Mouse (Mus musculus) hindbrain, embryonic 16.5 days (tissue): ENCODE data around the gene Chrm2. TPM values are rescaled to one million over a fixed set of nuclear protein-coding genes. Genes with fewer than 3 reads are reported as not detected.

Source experiments
- ATAC-seq: fragments of 200-750 bp; cut with Nextera tagmentation; 2 replicates; pipeline ENCODE4 v1.8.0; 2017; ENCODE audit warnings: moderate TSS enrichment, moderate library complexity
- H3K27ac ChIP-seq: fragments of 300-500 bp; sonication (generic); 2 replicates; pipeline ENCODE4 v1.5.1; 2014; ENCODE audit warnings: low read depth, mild to moderate bottlenecking, control low read depth, low read length, moderate library complexity
- H3K27me3 ChIP-seq: fragments of 300-500 bp; sonication (generic); replicated peaks from 2 replicates; pipeline ENCODE4 v1.6.1; 2014; ENCODE audit warnings: low read length; ENCODE audit not compliant: control insufficient read depth, insufficient read depth
- H3K36me3 ChIP-seq: fragments of 300-500 bp; sonication (generic); 2 replicates; pipeline ENCODE4 v1.6.1; 2014; ENCODE audit warnings: mild to moderate bottlenecking, low read length, moderate library complexity, mixed read lengths; ENCODE audit not compliant: control insufficient read depth, insufficient read depth
- H3K4me1 ChIP-seq: fragments of 300-500 bp; sonication (generic); 2 replicates; pipeline ENCODE4 v1.6.1; 2014; ENCODE audit warnings: low read depth, low read length; ENCODE audit not compliant: control insufficient read depth, insufficient read depth
- H3K4me2 ChIP-seq: fragments of 300-500 bp; sonication (generic); 2 replicates; pipeline ENCODE4 v1.6.1; 2014; ENCODE audit warnings: mild to moderate bottlenecking, low read length, control low read depth, moderate library complexity
- H3K4me3 ChIP-seq: fragments of 300-500 bp; sonication (generic); 2 replicates; pipeline ENCODE4 v1.5.1; 2014; ENCODE audit warnings: mild to moderate bottlenecking, low read length, control low read depth, moderate library complexity
- H3K9ac ChIP-seq: fragments of 300-500 bp; sonication (generic); 2 replicates; pipeline ENCODE4 v1.6.1; 2014; ENCODE audit warnings: low read depth, mild to moderate bottlenecking, control low read depth, low read length, moderate library complexity
- H3K9me3 ChIP-seq: fragments of 300-500 bp; sonication (generic); 2 replicates; pipeline ENCODE4 v1.6.1; 2014; ENCODE audit warnings: mild to moderate bottlenecking, low read length, moderate library complexity; ENCODE audit not compliant: control insufficient read depth
- WGBS: fragments of 180-500 bp; shearing (Covaris S2); extraction: QIAGEN DNeasy Blood & Tissue Kit; methylation state at CpG from one replicate; pipeline ENCODE4 v1.1.7; 2014; 5-methylcytosine and 5-hydroxymethylcytosine counted together
- polyA plus RNA-seq: library from polyadenylated mRNA; unstranded; fragments of >200 nt; fragmentation: Nextera tagmentation; extraction: Ambion mirVana; gene quantifications from 2 replicates; pipeline ENCODE4 v1.2.1, GENCODE M21; 2015

The Chrm2 gene
- polyA plus RNA-seq, 1 experiment from 2014 or later = 12.5 TPM

- ATAC-seq = no peak
- no peaks in the 10 kb centered on the region for H3K27me3 ChIP-seq
- no peak overlapping the region for H3K4me3 ChIP-seq
- H3K27ac ChIP-seq = no peak overlapping the region
- H3K9ac ChIP-seq = no peak overlapping the region
- H3K9me3 ChIP-seq = no peaks in the 10 kb centered on the region
- no peaks in the 10 kb centered on the region for H3K4me1 ChIP-seq
- no peak overlapping the region for H3K4me2 ChIP-seq
- H3K36me3 ChIP-seq = no peaks in the 10 kb centered on the region
- WGBS = 78% methylated on average over 7 of the region's 7 CpGs
Measured at GRCm38 (mm10) chr6:36507008-36507663, 119.3 kb downstream of the Chrm2 start.

- no peak for ATAC-seq
- Histone ChIP-seq H3K4me2 (no peak overlapping the region), H3K4me1 (no peaks in the 10 kb centered on the region), H3K36me3 (no peaks in the 10 kb centered on the region), H3K9ac (no peak overlapping the region), H3K9me3 (no peaks in the 10 kb centered on the region), H3K27ac (no peak overlapping the region), H3K4me3 (no peak overlapping the region), H3K27me3 (no peaks in the 10 kb centered on the region)
- WGBS = 53% methylated on average over 7 of the region's 7 CpGs
Measured at GRCm38 (mm10) chr6:36507946-36508345, 120.1 kb downstream of the Chrm2 start.

GRCm38 (mm10) chr6:36508469-36508868 is 120.6 kb downstream of the Chrm2 start:
- no peaks in the 10 kb centered on the region for H3K36me3 ChIP-seq
- ATAC-seq = no peak
- H3K9ac ChIP-seq = no peak overlapping the region
- no peaks in the 10 kb centered on the region for H3K4me1 ChIP-seq
- no peak overlapping the region for H3K27ac ChIP-seq
- WGBS = 50% methylated on average over 2 of the region's 2 CpGs
- H3K4me2 ChIP-seq = no peak overlapping the region
- no peak overlapping the region for H3K4me3 ChIP-seq
- H3K27me3 ChIP-seq = no peaks in the 10 kb centered on the region
- no peaks in the 10 kb centered on the region for H3K9me3 ChIP-seq

GRCm38 (mm10) chr6:36516508-36516907 is 128.6 kb downstream of the Chrm2 start:
- H3K4me3 ChIP-seq = no peak overlapping the region
- H3K27ac ChIP-seq = no peak overlapping the region
- H3K9ac ChIP-seq = no peak overlapping the region
- no peaks in the 10 kb centered on the region for H3K9me3 ChIP-seq
- no peak for ATAC-seq
- H3K4me2 ChIP-seq = no peak overlapping the region
- H3K27me3 ChIP-seq = no peaks in the 10 kb centered on the region
- no peaks in the 10 kb centered on the region for H3K36me3 ChIP-seq
- H3K4me1 ChIP-seq = no peaks in the 10 kb centered on the region; the same call in 1 of the 2 replicates
- WGBS = 58% methylated on average over 4 of the region's 4 CpGs

GRCm38 (mm10) chr6:36517242-36517641 is 129.4 kb downstream of the Chrm2 start:
- no peak overlapping the region for H3K4me3 ChIP-seq

GRCm38 (mm10) chr6:36523599-36523998 is 135.7 kb downstream of the Chrm2 start:
- Histone ChIP-seq H3K4me1 (no peaks in the 10 kb centered on the region), H3K9me3 (no peaks in the 10 kb centered on the region), H3K27me3 (no peaks in the 10 kb centered on the region), H3K4me2 (no peak overlapping the region), H3K9ac (no peak overlapping the region), H3K27ac (no peak overlapping the region), H3K4me3 (no peak overlapping the region), H3K36me3 (no peaks in the 10 kb centered on the region)
- WGBS = 97% methylated on average over 11 of the region's 11 CpGs
- ATAC-seq = no peak

More at GRCm38 (mm10) chr6:36517242-36517641, 129.4 kb downstream of the Chrm2 start:
- 56% methylated on average over 5 of the region's 5 CpGs for WGBS
- Histone ChIP-seq H3K27ac (no peak overlapping the region), H3K9ac (no peak overlapping the region), H3K36me3 (no peaks in the 10 kb centered on the region), H3K4me2 (no peak overlapping the region), H3K4me1 (no peaks in the 10 kb centered on the region; the same call in 1 of the 2 replicates), H3K9me3 (no peaks in the 10 kb centered on the region), H3K27me3 (no peaks in the 10 kb centered on the region)
- ATAC-seq = no peak; the same call in 1 of the 2 replicates

- H3K4me3 ChIP-seq = no peak overlapping the region
- no peak overlapping the region for H3K9ac ChIP-seq
- no peak for ATAC-seq
- no peaks in the 10 kb centered on the region for H3K9me3 ChIP-seq
- 78% methylated on average over 4 of the region's 4 CpGs for WGBS
- no peaks in the 10 kb centered on the region for H3K36me3 ChIP-seq
- no peaks in the 10 kb centered on the region for H3K4me1 ChIP-seq
- no peak overlapping the region for H3K27ac ChIP-seq
- H3K4me2 ChIP-seq = no peak overlapping the region
- H3K27me3 ChIP-seq = no peaks in the 10 kb centered on the region
Measured at GRCm38 (mm10) chr6:36528509-36528908, 140.6 kb downstream of the Chrm2 start.

GRCm38 (mm10) chr6:36541247-36541646 is 153.4 kb downstream of the Chrm2 start:
- no peak overlapping the region for H3K9ac ChIP-seq
- H3K4me1 ChIP-seq = no peaks in the 10 kb centered on the region
- no peak for ATAC-seq
- H3K9me3 ChIP-seq = no peaks in the 10 kb centered on the region
- no peak overlapping the region for H3K4me3 ChIP-seq
- H3K4me2 ChIP-seq = no peak overlapping the region
- no peaks in the 10 kb centered on the region for H3K27me3 ChIP-seq
- H3K36me3 ChIP-seq = no peaks in the 10 kb centered on the region
- 80% methylated on average over 6 of the region's 6 CpGs for WGBS
- H3K27ac ChIP-seq = no peak overlapping the region

- Histone ChIP-seq H3K4me2 (no peak overlapping the region), H3K27me3 (no peaks in the 10 kb centered on the region), H3K4me1 (no peaks in the 10 kb centered on the region), H3K9ac (no peak overlapping the region), H3K4me3 (no peak overlapping the region), H3K27ac (no peak overlapping the region), H3K9me3 (no peaks in the 10 kb centered on the region), H3K36me3 (no peaks in the 10 kb centered on the region)
- ATAC-seq = no peak
- 59% methylated on average over 2 of the region's 2 CpGs for WGBS
Measured at GRCm38 (mm10) chr6:36566886-36567285, 179.0 kb downstream of the Chrm2 start.
